Mouse (Mus musculus) C2C12 (cell line): Measurements from ENCODE around the gene Cry1. TPM values are rescaled to one million over a fixed set of nuclear protein-coding genes. Genes with fewer than 3 reads are reported as not detected.

Source experiments
- H3K27me3 ChIP-seq: one replicate; pipeline ENCODE4 v1.6.1; 2011; ENCODE audit not compliant: control insufficient read depth, insufficient read depth, insufficient read length
- H3K36me3 ChIP-seq: one replicate; pipeline ENCODE4 v1.6.1; 2011; ENCODE audit not compliant: control insufficient read depth, insufficient read depth
- H3K4me3 ChIP-seq: one replicate; pipeline ENCODE4 v1.5.1; 2011; ENCODE audit warnings: mild to moderate bottlenecking, control low read depth; ENCODE audit not compliant: poor library complexity, insufficient read depth, severe bottlenecking
- H3K79me2 ChIP-seq: one replicate; pipeline ENCODE4 v1.6.1; 2011; ENCODE audit not compliant: control insufficient read depth, insufficient read depth
- H3K79me3 ChIP-seq: one replicate; pipeline ENCODE4 v1.6.1; 2011; ENCODE audit warnings: low read depth, control low read depth
- H3ac ChIP-seq: one replicate; pipeline ENCODE3; 2011; ENCODE audit warnings: low read depth; ENCODE audit not compliant: control insufficient read depth, insufficient read length
- CEBPB ChIP-seq: IDR thresholded peaks from one replicate; pipeline ENCODE4 v1.6.1; 2011; ENCODE audit warnings: low read depth, mild to moderate bottlenecking, control low read depth, moderate library complexity
- CTCF ChIP-seq: IDR thresholded peaks from one replicate; pipeline ENCODE4 v1.5.1; 2011; ENCODE audit not compliant: control insufficient read depth, insufficient read depth, insufficient read length
- FOSL1 ChIP-seq: IDR thresholded peaks from one replicate; pipeline ENCODE4 v1.8.0; 2011; ENCODE audit warnings: mild to moderate bottlenecking, low read length; ENCODE audit not compliant: poor library complexity, insufficient read depth, severe bottlenecking
- MAX ChIP-seq: IDR thresholded peaks from one replicate; pipeline ENCODE4 v1.6.1; 2011; ENCODE audit warnings: mild to moderate bottlenecking, control low read depth
- MYOD1 ChIP-seq: IDR thresholded peaks from one replicate; pipeline ENCODE4 v1.6.1; 2011; ENCODE audit warnings: low read depth; ENCODE audit not compliant: control insufficient read depth, insufficient read length
- MYOG ChIP-seq: IDR thresholded peaks from one replicate; pipeline ENCODE4 v1.6.1; 2011; ENCODE audit not compliant: control insufficient read depth, insufficient read length; ENCODE audit errors: extremely low read depth
- USF1 ChIP-seq: IDR thresholded peaks from one replicate; pipeline ENCODE4 v1.6.1; 2011; ENCODE audit warnings: low read depth, mild to moderate bottlenecking, control low read depth, moderate library complexity
- long read RNA-seq, 2 experiments: library from polyadenylated mRNA; unstranded; transcript quantifications; one replicate each; pipeline ENCODE4 v2.0.0; 2019 to 2020
- polyA plus RNA-seq: library from polyadenylated mRNA; unstranded; fragments of >200 nt; fragmentation: generic; extraction: Trizol; gene quantifications from one replicate; pipeline ENCODE4 v1.2.1, GENCODE M21; 2012; ENCODE audit warnings: missing spikeins

Gene Cry1
- polyA plus RNA-seq: 6.5 TPM
- long read RNA-seq, experiment 1, transcript Cry1-201 (13 exons, 3,026 nt): major isoform, 5 of 8 reads
- long read RNA-seq, experiment 1, partial matches to known transcripts: 3 of 8 reads
- long read RNA-seq, experiment 1, other reads (novel, unspliced or antisense): 0 of 8 reads
- long read RNA-seq, experiment 2, transcript Cry1-201 (13 exons, 3,026 nt): major isoform, 209 of 216 reads
- long read RNA-seq, experiment 2, partial matches to known transcripts: 1 of 216 reads
- long read RNA-seq, experiment 2, other reads (novel, unspliced or antisense): 6 of 216 reads

DNA sequence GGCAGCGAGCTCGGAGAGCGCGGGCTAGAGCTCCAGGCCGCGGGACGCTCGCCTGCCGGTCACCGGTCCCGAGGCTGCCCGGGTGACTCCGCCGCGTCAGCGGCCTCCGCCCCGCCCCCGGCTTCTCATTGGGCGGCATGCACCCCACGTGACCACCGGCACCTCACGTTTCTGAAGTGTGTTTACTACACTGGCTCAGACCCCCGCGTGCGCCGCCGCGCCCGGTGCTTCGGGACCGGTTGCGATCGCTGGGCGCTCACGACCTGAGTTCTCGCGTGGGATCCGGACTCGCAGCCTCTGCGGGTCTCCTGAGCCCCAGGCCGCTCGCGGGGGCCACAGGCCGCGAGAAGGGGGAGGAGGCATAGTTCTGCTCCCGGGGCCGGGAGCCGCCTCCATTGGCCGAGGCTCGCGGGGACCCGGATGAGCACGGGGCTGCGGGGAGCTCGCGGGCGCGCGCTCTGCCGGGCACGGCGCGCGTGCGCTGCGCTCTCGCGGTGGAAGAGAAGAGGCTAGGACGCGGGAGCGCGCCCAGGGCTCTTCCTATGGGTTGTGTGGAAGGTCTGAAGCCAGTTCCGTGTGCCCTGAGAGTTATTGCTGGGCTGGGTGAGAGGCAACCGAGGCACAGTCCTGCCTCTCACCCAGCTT lies at the start of gene Cry1:
TSS of gene Cry1 (minus strand) at position 101 of the 645 bp plus-strand sequence.
- Histone ChIP-seq H3K27me3 (no peaks in the 10 kb centered on the region), H3K4me3 (peak within 1 kb of the TSS; percentile 48), H3K79me3 (no peaks in the 10 kb centered on the region), H3ac (peak within 1 kb of the TSS; percentile 91), H3K79me2 (no peaks in the 10 kb centered on the region), H3K36me3 (no peaks in the 10 kb centered on the region)
- TF ChIP-seq CTCF: no peak
- no peak for TF ChIP-seq CEBPB
- no peak for TF ChIP-seq FOSL1
- TF ChIP-seq MYOD1: no peak
- TF ChIP-seq MAX: peak; percentile 76
- TF ChIP-seq USF1: peak; percentile 93
- no peak for TF ChIP-seq MYOG

DNA sequence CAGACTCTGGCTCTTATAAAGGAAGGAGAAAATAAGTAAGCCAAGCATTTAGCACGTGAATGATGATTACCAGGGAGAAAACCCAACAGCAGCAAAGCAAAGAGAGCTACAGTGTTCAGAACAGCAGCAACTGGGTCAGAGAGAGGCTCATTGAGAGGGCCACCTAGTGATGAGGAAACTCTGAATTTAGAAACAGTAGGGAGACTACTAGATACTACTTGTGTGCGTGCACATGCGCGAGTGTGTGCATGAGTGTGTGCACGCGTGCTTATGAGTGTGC lies 36.8 kb upstream of the Cry1 start:
- TF ChIP-seq CTCF: no peak
- no peak for TF ChIP-seq CEBPB
- TF ChIP-seq USF1: no peak
- TF ChIP-seq MAX: no peak
- TF ChIP-seq MYOD1: no peak
- no peak for TF ChIP-seq FOSL1
- TF ChIP-seq MYOG: no peak
- no peaks in the 10 kb centered on the region for H3K36me3 ChIP-seq
- H3ac ChIP-seq: no peak overlapping the region
- no peak overlapping the region for H3K4me3 ChIP-seq
- no peaks in the 10 kb centered on the region for H3K79me2 ChIP-seq
- H3K27me3 ChIP-seq: no peaks in the 10 kb centered on the region
- no peaks in the 10 kb centered on the region for H3K79me3 ChIP-seq

DNA sequence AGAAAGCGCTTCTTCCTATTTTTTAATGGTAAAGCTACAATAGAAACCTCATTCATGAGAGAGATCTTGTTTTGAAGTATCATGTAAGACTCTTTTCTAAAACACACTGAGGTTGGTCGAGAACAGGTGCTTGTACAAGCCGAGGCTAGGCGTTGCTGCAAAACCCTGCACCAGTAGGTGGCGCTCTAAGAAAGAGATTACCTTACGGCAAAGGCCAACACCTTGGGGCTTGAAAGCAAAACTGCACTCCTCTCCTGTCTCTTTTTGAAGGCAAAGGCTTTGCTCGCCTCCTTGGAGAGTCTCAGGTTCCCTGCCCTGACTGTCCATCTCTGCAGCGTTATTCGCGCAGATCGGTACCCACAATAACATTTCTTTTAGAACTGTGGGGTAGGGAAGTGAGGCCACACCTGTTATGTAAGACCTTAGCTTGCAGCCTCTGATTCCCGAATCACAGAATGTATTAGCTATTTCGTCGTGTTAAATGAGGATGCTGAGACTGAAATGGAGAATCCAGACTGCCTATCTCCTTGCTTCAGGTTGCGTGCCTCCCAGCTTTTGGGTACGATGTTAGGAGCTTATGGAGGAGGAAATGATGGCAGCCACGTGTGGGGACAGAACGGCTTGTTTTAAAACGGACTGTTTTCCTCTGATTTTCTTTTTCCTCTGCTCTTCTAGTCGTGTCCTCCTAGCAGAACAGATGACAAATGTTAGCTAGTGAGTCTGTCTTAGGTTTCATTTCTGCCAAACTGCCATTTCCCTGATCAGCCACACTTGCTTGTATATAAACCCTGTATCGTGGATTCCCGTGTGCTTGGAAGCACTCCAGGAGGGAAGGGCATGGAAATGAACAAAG lies 36.3 kb upstream of the Cry1 start:
- Histone ChIP-seq H3K36me3 (no peaks in the 10 kb centered on the region), H3K79me2 (no peaks in the 10 kb centered on the region), H3ac (no peak overlapping the region), H3K4me3 (peak overlapping the region; percentile 12), H3K27me3 (no peaks in the 10 kb centered on the region), H3K79me3 (no peaks in the 10 kb centered on the region)
- TF ChIP-seq USF1: no peak
- TF ChIP-seq CTCF: peak; percentile 43
- no peak for TF ChIP-seq MYOD1
- TF ChIP-seq MYOG: no peak
- no peak for TF ChIP-seq FOSL1

- no peak overlapping the region for H3K4me3 ChIP-seq
- H3K79me3 ChIP-seq: no peaks in the 10 kb centered on the region
- no peak overlapping the region for H3ac ChIP-seq
- no peaks in the 10 kb centered on the region for H3K79me2 ChIP-seq
- no peaks in the 10 kb centered on the region for H3K36me3 ChIP-seq
- no peaks in the 10 kb centered on the region for H3K27me3 ChIP-seq
- TF ChIP-seq USF1 (no peak), CTCF (no peak), FOSL1 (no peak), MYOG (no peak), CEBPB (no peak), MYOD1 (no peak), MAX (no peak)
Observed at GRCm38 (mm10) chr10:85214847-85215246, 30.0 kb upstream of the Cry1 start.

DNA sequence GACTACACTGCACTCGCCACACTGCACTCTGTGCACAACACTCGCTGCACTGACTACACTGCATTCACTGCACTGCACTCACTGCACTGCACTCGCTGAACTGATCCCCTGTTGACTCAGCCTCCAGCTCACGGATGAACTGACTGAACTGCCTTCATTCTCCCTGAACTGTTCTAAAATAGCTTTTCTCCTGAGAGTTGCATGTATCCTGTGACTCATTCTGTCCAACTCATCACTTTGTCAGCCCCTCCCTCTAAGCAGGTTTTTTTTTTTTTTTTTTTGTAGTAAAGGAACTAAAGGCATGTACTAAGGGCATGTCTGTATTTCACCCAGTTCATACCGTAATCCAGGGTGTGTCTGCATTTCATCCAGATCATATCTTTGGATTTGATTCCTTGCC lies 26.8 kb upstream of the Cry1 start:
- H3ac ChIP-seq: no peak overlapping the region
- no peaks in the 10 kb centered on the region for H3K27me3 ChIP-seq
- no peak overlapping the region for H3K4me3 ChIP-seq
- no peak for TF ChIP-seq MYOD1
- H3K79me2 ChIP-seq: no peaks in the 10 kb centered on the region
- H3K79me3 ChIP-seq: no peaks in the 10 kb centered on the region
- H3K36me3 ChIP-seq: no peaks in the 10 kb centered on the region

- no peak overlapping the region for H3ac ChIP-seq
- H3K4me3 ChIP-seq: no peak overlapping the region
- H3K27me3 ChIP-seq: no peaks in the 10 kb centered on the region
- TF ChIP-seq MYOG: no peak
- TF ChIP-seq CTCF: no peak
- H3K79me2 ChIP-seq: no peaks in the 10 kb centered on the region
- H3K79me3 ChIP-seq: no peaks in the 10 kb centered on the region
- H3K36me3 ChIP-seq: no peaks in the 10 kb centered on the region
Observed at GRCm38 (mm10) chr10:85210125-85210524, 25.3 kb upstream of the Cry1 start.
